Mouse (Mus musculus) C2C12 (cell line): ENCODE results near the gene Tlk1.

Experiments
- CEBPB ChIP-seq: IDR thresholded peaks from one replicate; pipeline ENCODE4 v1.6.1; 2011; ENCODE audit warnings: low read depth, mild to moderate bottlenecking, control low read depth, moderate library complexity
- CTCF ChIP-seq: IDR thresholded peaks from one replicate; pipeline ENCODE4 v1.5.1; 2011; ENCODE audit not compliant: control insufficient read depth, insufficient read depth, insufficient read length
- FOSL1 ChIP-seq: IDR thresholded peaks from one replicate; pipeline ENCODE4 v1.8.0; 2011; ENCODE audit warnings: mild to moderate bottlenecking, low read length; ENCODE audit not compliant: poor library complexity, insufficient read depth, severe bottlenecking
- MYOD1 ChIP-seq: IDR thresholded peaks from one replicate; pipeline ENCODE4 v1.6.1; 2011; ENCODE audit warnings: low read depth; ENCODE audit not compliant: control insufficient read depth, insufficient read length
- MYOG ChIP-seq: IDR thresholded peaks from one replicate; pipeline ENCODE4 v1.6.1; 2011; ENCODE audit not compliant: control insufficient read depth, insufficient read length; ENCODE audit errors: extremely low read depth
- USF1 ChIP-seq: IDR thresholded peaks from one replicate; pipeline ENCODE4 v1.6.1; 2011; ENCODE audit warnings: low read depth, mild to moderate bottlenecking, control low read depth, moderate library complexity

- TF ChIP-seq CTCF (no peak), FOSL1 (no peak), MYOG (no peak), USF1 (no peak), CEBPB (no peak), MYOD1 (no peak)
Observed at GRCm38 (mm10) chr2:70824838-70825370, 624 bp downstream of the Tlk1 start.
